Mouse (Mus musculus): ENCODE data around the gene Slc32a1.
A peak's percentile ranks its signal among the peaks of the same experiment; 100 is the strongest.

Gene Slc32a1

DNA sequence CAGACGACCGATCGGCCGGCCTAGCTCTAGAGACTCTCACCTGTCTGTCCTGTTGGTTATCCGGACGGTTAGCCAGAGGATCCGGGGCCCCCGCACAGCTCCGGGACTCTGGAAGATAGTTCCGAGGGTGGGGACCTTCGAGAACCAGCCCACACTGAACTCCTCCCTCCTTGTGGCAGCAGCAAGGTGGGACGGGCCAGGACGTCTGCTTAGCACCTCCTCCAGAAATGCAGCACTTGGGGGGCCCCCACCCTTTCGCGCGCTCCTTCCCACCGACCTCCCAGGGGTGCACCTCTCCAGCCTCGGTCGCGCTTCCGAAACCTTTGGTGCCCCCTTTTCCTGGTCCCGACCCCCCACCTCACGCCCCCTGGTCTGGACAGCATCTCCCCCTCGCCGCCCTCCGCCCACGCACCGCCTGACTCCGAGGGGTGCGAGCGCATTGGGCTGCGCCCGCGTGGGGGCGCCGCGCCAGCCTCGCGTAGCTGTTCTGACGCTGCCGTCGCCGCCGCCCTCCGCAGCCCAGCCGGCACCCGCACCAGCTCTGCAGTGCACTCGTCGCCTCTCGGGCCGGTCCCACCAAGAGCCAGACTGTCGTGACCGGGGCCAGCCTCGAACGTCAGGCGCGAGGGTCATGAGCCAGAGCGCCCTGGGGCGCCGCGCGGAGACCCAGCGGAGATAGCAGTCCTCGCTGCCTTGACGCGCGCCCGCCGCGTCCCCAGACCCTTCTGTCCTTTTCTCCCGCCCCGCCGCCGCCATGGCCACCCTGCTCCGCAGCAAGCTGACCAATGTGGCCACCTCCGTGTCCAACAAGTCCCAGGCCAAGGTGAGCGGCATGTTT, at the start of gene Slc32a1:
Slc32a1 (plus strand) TSS at position 280 of the 838 bp plus-strand sequence.
- no peak for DNase-seq (ENCODE audit: low read depth)

DNA sequence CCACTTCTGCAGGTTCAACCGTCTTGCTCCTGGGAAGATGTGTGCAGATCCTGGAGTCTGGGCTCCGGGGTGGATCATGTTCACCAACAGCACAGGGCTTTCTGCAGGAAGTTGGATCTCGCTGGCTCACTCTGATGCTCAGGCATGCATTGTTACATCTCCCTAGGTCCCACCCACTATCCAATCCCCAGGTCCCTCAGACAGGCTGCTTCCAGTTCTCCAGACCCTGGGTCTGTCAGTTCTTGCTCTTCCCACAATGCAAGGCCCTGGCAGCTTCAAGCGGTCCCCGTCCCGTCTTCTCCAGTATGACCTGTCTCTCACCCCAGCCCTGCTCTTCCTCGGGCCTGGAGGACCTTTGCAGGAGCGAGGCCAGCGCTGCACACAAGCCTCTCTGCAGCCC, 49.8 kb upstream of the Slc32a1 start:
- DNase-seq (ENCODE audit: low read depth) = no peak

DNA sequence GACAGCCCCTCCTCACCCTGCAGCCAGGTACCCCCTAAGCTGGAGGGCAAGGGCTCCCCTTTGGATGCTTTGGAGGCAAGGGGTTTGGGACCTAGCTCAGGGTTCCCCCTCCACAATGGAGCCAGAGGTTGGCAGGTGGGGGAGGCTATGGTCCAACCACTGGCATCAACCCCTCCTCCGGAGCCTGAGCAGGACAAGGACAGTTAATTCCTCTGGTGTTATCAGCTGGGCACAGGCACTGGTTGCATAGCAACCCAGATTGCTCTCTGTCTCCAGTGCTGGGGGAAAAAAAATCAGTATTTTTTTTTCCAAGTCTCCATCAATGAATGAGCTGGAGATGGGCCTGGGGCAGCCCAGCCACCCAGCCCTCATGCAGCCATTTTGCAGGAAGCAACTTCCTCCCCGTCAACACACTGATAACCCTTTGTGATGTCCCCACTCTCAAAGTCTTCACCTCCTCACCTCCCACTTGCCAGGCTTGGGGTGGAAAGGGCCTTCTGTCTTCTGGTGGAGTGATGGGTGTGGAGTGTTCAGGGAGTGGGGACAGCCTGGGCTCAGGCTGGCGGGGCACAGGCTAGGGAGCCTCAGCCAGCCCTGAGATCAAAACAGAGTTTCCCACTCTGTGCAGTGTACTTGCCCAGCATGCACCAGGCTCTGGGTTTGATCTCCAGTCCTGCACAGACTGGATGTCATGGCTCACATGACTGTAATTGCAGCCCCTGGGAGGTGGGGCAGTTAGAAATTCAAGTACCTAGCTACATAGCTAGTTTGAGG, 49.0 kb upstream of the Slc32a1 start:
- no peak for DNase-seq (ENCODE audit: low read depth)

DNA sequence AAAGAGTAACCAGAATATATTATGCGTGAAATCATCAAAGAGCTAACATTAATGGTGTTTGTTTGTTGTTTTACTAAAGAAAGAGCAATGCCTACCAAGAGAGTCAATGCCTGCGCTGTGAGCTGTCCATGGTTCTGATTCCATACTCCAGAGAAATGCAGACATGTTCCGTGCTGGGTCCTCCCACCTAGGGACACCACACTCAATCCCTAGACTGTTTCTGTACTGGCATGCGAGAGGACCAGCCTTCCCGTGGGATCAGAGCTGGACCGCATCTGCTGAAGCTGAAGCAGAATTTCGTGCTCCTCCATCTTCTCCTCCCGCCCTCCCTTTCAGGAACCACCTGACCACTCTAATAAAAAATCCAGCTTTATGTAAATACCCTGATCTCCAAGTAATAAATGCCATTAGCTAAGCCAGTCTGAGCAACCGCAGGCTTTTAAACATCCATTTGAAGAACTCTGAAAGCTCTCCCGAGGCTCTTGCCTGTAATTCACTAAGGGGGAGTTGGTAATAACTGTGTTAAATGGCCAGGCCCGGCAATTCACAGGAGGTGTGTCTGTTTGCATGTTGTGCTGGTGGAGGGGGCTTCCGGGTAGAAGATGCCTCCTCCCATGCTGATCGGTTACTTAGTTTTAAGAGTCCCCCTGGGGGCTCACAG, 40.0 kb upstream of the Slc32a1 start:
- DNase-seq (ENCODE audit: low read depth) = no peak

DNA sequence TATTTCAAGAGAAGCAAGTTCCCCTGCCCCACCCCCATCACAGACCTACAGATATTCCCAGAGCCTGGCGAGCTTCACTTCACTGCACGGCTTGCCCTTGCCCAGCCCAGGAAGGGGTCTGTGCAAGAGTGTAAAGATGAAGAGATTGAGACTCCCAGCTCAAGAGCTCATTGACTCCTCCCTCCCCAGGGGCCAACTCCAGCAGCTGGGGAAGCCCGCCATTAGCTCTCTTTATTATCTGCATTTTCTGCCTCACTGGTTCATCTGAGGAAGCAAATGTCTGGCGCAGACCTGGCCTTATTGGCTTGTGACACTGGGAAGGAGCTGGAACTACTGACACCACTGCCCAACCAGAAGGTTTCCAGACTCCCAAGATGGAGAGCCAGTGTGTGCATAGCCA, 30.6 kb upstream of the Slc32a1 start:
- DNase-seq (ENCODE audit: low read depth) = no peak

DNA sequence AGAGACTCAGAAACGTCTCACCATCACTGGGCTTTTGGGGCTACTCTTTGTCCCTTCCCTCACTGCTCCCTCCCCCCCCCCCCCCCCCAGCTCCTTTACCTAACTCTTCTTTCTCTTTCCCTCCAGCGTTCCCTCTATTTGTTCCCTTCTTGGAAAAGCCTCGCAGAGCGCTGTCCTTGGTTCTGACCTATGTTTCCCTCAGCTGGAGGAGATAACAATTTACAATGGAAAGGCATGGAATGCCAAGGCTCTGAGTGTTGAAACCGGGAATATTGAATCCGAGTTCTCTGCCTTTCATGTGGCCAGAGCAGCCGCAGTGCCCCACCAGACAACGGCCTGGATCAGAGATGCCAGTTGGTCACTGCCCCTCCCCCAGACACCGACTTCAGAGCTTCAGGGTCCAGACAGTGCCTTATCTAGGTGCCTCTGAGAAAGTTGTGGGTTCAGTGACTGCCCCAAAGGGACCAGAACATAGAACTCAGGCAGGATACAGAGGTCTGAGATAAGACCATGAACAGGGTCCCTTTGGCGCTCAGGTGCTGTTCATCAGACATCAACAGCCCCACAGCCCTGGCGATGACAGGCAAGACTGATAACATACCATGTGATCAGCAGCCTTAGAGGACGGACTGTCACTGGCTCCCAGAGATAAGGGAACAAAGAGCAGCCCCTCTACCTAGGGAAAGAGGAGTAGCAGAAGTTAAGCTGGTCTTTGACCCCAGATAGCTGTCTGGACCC, 25.8 kb upstream of the Slc32a1 start:
- DNase-seq (ENCODE audit: low read depth) = peak; percentile 4

DNA sequence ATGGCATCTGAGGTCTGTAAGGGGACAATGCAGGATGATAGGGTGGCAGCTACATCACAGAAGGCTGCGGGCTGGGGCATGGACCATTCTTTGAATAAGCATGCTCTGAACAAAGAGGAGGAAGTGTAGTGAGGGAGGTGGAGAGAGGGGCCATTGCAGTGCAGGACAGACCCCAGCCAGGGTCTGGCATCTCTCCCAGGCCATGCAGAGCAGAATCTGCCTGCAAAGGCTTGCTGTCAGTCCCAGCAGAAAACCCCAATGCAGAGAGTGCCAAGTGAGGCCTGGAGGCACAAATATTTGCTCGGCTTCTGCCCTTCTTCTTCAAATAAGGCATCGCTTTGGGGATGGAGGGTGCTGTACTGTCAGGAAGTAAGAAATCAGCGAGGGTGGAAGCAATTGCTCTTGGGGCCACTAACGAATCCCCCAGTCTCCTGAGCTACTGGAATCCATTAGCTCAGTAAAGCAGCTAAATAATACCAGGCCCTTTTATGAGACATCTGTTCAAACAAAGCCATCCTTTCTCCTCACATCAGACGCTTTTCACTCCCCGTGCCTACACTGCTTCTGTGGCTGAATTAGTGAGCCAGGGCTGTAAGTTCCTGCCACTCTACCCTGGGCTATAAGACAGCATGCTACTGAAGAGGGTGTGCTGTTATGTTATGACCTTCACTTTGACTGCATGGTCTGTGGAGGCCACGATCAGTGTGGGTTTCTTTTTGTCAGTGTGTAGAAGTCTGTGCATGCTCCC, 21.9 kb upstream of the Slc32a1 start:
- DNase-seq (ENCODE audit: low read depth) = no peak

DNA sequence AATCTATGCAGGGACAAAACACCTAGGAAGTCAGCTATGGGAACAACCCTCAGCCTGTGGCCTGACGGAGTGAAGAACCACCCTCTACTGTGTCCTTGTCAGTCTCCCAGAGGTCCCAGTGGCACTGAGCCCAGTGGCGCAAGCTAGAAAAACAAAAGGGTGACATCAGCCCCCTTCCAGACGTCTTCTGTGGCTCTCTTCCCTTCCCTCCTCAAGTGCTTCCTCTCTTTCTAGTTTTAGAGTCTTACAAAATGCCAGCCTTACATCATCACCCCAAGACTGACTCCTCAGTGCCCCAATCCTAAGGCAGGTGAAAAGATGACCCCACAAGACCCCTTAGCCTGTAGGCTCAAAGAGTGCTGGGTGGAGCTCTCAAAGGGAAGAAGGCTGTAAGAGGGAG, 20.1 kb upstream of the Slc32a1 start:
- DNase-seq (ENCODE audit: low read depth) = no peak

DNA sequence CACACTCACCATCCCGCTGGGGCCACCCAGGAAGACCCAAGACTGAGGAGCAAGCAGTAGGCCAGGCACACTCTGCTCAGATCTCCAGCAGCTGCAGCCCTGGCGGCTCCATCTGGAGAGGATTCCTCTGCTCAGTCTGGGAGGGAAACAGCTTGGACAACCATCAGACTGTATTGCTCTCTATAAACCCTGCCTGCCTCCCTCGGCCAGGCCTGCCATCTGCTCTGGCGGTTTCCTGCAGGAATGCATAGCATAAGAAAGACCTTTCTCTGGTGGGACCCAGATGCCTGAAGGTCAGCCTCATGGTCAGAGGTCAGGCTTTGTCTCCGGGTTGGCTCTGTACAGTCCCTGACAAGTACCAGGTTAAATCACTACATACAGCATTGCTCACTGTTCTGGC, 19.3 kb upstream of the Slc32a1 start:
- no peak for DNase-seq (ENCODE audit: low read depth)

DNA sequence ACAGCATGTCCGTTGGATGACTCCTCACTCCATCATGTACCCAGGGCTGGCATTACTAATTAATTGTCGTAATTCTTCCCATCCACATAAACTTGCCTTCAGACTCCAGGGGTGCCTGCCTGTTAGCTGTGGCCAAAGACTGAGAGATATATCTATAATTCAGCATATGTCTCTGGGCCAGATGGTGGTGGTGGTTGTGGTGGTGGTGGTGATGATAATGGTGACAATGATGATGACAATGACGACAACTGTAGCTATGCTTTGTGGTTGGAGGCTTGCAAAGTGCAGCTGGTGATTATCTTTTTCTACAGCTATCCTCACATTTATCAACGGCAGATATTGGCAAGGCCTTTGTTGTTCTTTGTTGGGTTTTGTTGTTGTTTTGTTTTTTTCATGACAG, 17.2 kb upstream of the Slc32a1 start:
- DNase-seq (ENCODE audit: low read depth) = no peak

DNA sequence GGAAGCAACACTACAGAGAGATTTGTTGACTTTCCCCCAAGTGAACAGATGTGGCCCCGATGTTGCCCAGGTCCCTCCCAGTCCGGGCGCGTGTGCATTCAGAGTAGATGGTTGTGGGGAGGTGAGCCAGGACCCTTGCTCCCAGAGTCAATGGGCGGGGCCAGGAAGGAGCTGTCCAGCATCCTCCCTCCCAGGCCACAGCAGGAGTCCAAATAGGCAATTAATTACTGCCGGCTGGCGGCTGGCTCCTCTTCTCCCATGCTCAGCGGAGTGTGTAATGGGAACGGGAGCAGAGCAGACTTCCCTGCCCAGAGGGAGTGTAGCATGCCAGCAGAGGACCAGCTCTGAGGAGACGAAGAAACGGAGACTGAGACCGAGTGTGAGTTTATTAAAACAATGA, 15.5 kb upstream of the Slc32a1 start:
- DNase-seq (ENCODE audit: low read depth) = no peak

DNA sequence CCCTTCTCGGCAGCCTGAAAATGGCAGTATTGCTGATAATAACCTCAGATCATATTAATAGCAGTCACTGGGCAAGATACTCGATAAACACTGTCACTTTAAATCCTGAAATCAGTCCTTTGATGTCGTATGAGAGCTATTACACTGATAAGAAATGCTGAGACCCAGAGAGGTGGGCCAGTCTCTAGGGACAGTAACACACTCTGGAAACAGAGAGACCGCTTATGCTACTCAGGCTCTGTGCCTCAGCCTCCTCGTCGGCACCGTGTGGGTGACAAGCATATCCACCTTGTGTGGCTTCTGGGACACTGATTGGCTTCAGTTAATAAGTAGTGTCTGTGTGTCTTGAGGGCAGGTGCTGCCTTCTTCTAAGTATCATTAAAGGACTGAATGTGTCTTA, 15.0 kb upstream of the Slc32a1 start:
- DNase-seq (ENCODE audit: low read depth) = no peak

DNA sequence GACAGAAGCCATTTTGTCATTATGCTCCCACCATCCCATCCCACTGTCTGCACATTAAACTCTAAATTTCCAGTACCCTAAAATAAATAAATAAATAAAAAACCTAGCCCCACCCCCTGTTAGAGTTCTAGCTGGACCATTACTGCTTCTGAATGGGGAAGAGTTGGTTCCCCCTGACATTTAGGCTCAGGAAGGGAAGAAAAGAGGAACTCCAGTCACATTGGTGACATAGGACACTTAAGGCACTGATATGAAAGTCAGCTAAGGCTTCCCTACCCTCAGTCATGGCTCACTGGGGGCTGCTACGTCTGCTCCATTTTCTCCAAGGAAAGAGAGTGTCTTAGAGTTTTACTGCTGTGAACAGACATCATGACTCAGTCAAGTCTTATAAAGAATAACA, 13.8 kb upstream of the Slc32a1 start:
- no peak for DNase-seq (ENCODE audit: low read depth)

DNA sequence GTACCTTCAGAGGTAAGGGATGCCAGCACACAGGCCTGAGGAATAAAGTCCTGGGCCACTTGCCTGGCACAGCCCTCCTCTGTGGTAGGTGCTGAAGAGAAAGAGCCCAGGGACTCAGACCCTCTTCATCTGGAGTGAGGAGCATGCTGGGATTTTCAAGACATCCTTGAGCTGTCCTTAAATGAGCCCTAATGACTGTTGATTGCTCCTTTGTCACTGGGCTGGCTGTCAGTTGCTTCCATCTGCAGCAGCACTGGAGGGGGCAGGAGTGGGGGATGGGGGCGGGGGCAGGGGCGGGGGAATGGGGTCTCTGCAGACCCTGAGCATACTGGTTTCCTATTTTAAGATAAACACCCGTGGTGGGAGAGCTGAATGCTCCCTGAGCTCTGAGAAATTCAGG, 10.1 kb upstream of the Slc32a1 start:
- DNase-seq (ENCODE audit: low read depth) = no peak

DNA sequence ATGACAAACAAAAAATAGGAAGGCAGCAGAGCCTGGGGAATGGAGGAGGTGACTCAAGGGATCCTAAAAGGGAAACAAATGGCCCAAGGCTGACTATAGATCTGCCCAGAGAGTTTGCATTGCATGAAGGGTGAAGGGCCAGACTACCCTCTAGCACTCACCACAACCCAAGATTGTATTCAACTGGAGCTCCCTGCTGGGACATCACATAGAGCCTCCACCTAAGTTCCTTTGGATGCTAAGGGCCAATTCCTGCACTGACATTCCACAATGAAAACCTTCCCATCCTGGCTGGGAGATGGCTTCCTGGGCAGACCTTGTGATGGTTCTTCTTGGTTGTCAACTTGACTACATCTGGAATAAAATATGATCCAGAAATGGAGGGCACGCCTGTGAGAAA, 9.2 kb upstream of the Slc32a1 start:
- no peak for DNase-seq (ENCODE audit: low read depth)

DNA sequence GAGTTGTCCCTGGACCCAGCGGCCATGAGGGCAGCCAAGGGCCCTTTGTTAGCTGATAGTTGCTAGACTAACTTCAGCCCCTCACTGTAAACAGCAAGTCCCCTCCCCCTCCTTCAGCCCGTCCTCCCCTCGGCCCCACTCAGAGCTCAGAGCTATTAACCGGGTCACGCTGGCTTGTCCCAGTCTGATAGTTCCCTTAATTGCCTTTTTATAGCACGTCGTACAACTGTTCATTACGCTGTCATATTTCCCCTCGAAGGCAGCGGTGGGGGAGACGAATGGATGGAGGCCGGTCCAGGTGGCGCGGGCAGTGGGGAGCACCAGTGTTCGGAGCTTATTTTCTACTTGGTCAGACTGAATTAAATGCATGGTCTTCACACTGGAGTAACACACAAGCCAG, 7.9 kb upstream of the Slc32a1 start:
- no peak for DNase-seq (ENCODE audit: low read depth)

DNA sequence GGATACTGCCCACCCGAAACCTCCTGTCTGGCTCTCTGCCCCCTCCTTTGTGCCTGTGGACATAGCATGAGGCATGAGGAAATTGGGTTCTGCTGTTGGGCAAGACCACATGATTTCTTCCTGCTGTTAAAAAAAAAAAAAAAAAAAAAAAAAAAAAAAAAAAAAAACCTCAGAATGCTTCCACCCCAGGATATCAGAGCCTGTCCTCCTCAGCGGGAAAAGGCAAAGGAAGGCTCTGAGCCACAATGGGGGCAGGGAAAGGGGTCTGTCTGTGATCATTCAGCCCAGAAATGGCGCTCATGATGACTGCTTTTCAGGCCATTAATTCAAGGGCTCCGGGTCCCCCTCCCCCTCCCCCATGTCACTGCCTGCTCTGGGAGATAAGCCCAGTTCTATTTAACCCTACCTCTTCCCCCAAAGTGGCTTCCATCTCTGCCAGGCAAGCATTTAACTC, 4.0 kb upstream of the Slc32a1 start:
- DNase-seq (ENCODE audit: low read depth) = no peak

DNA sequence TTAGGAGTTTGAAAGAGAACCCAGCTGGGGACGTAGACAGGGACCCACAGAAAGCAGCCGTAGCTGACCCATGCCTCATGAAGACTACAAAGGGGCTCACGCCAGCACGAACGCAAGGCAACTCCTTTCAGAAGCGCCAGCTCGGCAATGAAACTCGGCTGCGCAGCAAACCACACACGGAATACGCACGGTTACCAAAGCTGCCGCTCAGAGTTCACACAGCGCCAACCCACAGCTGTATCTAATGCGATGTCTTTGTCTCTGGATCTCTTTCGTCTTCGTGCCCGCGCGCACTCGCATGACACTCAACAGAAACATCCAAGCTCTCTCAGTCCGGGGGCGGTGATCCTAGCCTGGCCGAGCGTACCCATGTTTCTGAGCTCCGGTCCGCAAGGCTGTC, 886 bp upstream of the Slc32a1 start:
- DNase-seq (ENCODE audit: low read depth) = no peak

DNA sequence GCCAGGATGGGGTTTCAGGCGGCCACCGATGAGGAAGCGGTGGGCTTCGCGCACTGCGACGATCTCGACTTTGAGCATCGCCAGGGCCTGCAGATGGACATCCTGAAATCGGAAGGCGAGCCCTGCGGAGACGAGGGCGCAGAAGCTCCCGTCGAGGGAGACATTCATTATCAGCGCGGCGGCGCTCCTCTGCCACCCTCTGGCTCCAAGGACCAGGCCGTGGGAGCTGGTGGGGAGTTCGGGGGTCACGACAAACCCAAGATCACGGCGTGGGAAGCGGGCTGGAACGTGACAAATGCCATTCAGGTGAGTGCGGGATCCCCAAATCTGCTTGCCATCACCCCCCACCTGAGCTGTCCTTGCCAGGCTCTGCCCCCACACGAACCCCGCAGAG, 756 bp downstream of the Slc32a1 start:
- no peak for DNase-seq (ENCODE audit: low read depth)

DNA sequence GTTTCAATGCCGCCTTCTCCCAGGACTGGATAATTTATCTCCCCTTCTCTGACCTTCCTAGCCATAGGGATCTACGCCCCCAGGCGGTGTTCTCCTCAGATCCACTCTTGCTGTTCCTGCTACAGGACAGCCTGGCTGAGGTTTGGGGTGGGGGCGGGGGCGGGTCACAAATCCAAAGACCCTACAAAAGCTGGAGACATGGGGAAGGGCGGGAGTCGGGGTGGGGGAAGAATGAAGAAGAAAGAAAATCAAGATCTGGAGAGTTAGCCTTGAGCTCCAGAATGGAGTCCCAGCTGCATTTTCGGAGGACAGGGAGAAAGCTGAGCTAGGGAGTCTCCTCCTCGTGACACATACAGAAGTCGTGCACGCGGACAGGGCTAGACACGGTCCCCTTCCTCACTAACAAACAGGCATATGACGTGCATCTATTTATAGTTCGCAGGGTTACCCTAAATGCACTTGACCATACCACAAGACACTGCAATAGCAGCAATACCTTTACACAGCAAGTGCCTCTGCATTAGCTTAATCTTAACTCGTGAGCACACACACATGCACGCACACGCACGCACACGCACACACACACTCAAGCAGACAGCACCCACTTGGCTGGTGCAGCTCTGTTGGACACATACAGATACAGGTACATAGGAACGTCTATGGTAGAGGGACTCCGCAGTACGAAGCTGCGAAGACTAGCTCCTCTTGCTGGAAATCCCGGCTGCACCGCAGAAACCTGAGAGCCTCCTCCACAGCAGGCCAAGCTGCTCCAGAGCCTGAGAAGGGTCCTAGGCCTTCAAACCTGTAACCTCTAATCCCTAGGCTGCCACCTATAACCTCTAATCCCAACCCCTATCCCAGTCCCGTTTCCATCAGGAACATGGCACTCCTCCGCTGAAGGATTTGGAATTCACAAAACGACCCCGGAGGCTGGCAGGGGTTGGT, 1.4 kb downstream of the Slc32a1 start:
- no peak for DNase-seq (ENCODE audit: low read depth)
